Mouse (Mus musculus) forebrain, embryonic 11.5 days (tissue): Measurements from ENCODE around the gene Wbp4. TPM values are rescaled to one million over a fixed set of nuclear protein-coding genes. Genes with fewer than 3 reads are reported as not detected.
"Not testable (repeated sequence)": the region's sequence is repeated elsewhere in the genome, so short reads cannot be mapped to it uniquely, and the experiment has no call there.

Source experiments
- ATAC-seq: fragments of 200-750 bp; cut with Nextera tagmentation; replicated peaks from 2 replicates; pipeline ENCODE4 v1.8.0; 2017; ENCODE audit warnings: moderate TSS enrichment; ENCODE audit not compliant: low FRiP score
- DNase-seq: peaks from one replicate; pipeline ENCODE4 v3.0.0-alpha.2; 2017; ENCODE audit warnings: low spot score
- H3K27ac ChIP-seq: fragments of 300-500 bp; sonication (generic); 2 replicates; pipeline ENCODE4 v1.5.1; 2014; ENCODE audit warnings: low read depth, low read length
- H3K27me3 ChIP-seq: fragments of 300-500 bp; sonication (generic); 2 replicates; pipeline ENCODE4 v1.6.1; 2014; ENCODE audit warnings: mild to moderate bottlenecking, low read length, mixed read lengths; ENCODE audit not compliant: control insufficient read depth, insufficient read depth
- H3K36me3 ChIP-seq: fragments of 300-500 bp; sonication (generic); 2 replicates; pipeline ENCODE4 v1.6.1; 2014; ENCODE audit warnings: mild to moderate bottlenecking, low read length, moderate library complexity, mixed read lengths; ENCODE audit not compliant: control insufficient read depth, insufficient read depth
- H3K4me1 ChIP-seq: fragments of 300-500 bp; sonication (generic); replicated peaks from 2 replicates; pipeline ENCODE4 v1.6.1; 2014; ENCODE audit warnings: low read length, mixed read lengths; ENCODE audit not compliant: control insufficient read depth, insufficient read depth
- H3K4me2 ChIP-seq: fragments of 300-500 bp; sonication (generic); 2 replicates; pipeline ENCODE4 v1.6.1; 2014; ENCODE audit warnings: low read depth, mild to moderate bottlenecking, low read length, moderate library complexity, mixed read lengths; ENCODE audit not compliant: severe bottlenecking
- H3K4me3 ChIP-seq: fragments of 300-500 bp; sonication (generic); 2 replicates; pipeline ENCODE4 v1.5.1; 2014; ENCODE audit warnings: low read depth, low read length
- H3K9ac ChIP-seq: fragments of 300-500 bp; sonication (generic); 2 replicates; pipeline ENCODE4 v1.6.1; 2014; ENCODE audit warnings: low read length
- H3K9me3 ChIP-seq: fragments of 300-500 bp; sonication (generic); 2 replicates; pipeline ENCODE4 v1.6.1; 2016; ENCODE audit warnings: low read length, mixed read lengths; ENCODE audit not compliant: control insufficient read depth
- WGBS: fragments of 180-500 bp; shearing (Covaris S2); extraction: QIAGEN DNeasy Blood & Tissue Kit; methylation state at CpG from one replicate; pipeline ENCODE4 v1.1.7; 2014; 5-methylcytosine and 5-hydroxymethylcytosine counted together
- polyA plus RNA-seq: library from polyadenylated mRNA; unstranded; fragments of >200 nt; fragmentation: Nextera tagmentation; extraction: Ambion mirVana; gene quantifications from 2 replicates; pipeline ENCODE4 v1.2.1, GENCODE M21; 2014

The Wbp4 gene
- polyA plus RNA-seq, 1 experiment from 2014 or later: 58.4 TPM

GRCm38 (mm10) chr14:79460401-79460800, 20.9 kb downstream of the Wbp4 start:
- H3K4me3 ChIP-seq: no peak overlapping the region
- H3K27me3 ChIP-seq: no peaks in the 10 kb centered on the region
- no peak overlapping the region for H3K27ac ChIP-seq
- WGBS: 85% methylated on average over 1 of the region's 1 CpGs
- no peak overlapping the region for H3K4me2 ChIP-seq
- no peak overlapping the region for H3K9ac ChIP-seq
- DNase-seq (no peak), ATAC-seq (no peak)
- no peaks in the 10 kb centered on the region; the same call in 1 of the 2 replicates for H3K36me3 ChIP-seq
- H3K4me1 ChIP-seq: no peaks in the 10 kb centered on the region
- H3K9me3 ChIP-seq: no peaks in the 10 kb centered on the region

GRCm38 (mm10) chr14:79452591-79452934, 28.8 kb downstream of the Wbp4 start:
- H3K4me1 ChIP-seq, H3K9me3 ChIP-seq, H3K27me3 ChIP-seq, H3K27ac ChIP-seq, H3K4me2 ChIP-seq, H3K9ac ChIP-seq, DNase-seq, H3K36me3 ChIP-seq, H3K4me3 ChIP-seq: not testable (repeated sequence)
- peak; percentile 4; the same call in 1 of the 2 replicates for ATAC-seq
- WGBS: 95% methylated on average over 6 of the region's 10 CpGs

- Histone ChIP-seq H3K4me3 (peak within 1 kb of the TSS; percentile 33), H3K4me2 (peak within 1 kb of the TSS; percentile 59), H3K9ac (peak within 1 kb of the TSS; percentile 51)
- ATAC-seq: peak; percentile 90
- H3K4me1 ChIP-seq, H3K36me3 ChIP-seq, H3K27ac ChIP-seq, H3K27me3 ChIP-seq, H3K9me3 ChIP-seq: not testable (repeated sequence)
- WGBS: 13% methylated on average over 39 of the region's 89 CpGs
- peak; percentile 88 for DNase-seq
Observed at GRCm38 (mm10) chr14:79451681-79452590, 29.4 kb downstream of the Wbp4 start, which contains the start of gene Kbtbd6. TSS of gene Kbtbd6 (plus strand) at chr14:79451835.

- DNase-seq: peak; percentile 59
- H3K36me3 ChIP-seq: no peaks in the 10 kb centered on the region
- peak overlapping the region; percentile 52 for H3K4me2 ChIP-seq
- peak overlapping the region; percentile 79 for H3K27ac ChIP-seq
- no peaks in the 10 kb centered on the region for H3K27me3 ChIP-seq
- ATAC-seq: peak; percentile 83
- peak overlapping the region; percentile 13; the same call in 1 of the 2 replicates for H3K4me3 ChIP-seq
- H3K9ac ChIP-seq: peak overlapping the region; percentile 14
- peaks cover 3% of the 10 kb centered on the region; the same call in 1 of the 2 replicates for H3K4me1 ChIP-seq
- no peaks in the 10 kb centered on the region for H3K9me3 ChIP-seq
- WGBS: 17% methylated on average over 16 of the region's 16 CpGs
Observed at GRCm38 (mm10) chr14:79445055-79445620, 36.2 kb downstream of the Wbp4 start.

GRCm38 (mm10) chr14:79444601-79445000, 36.7 kb downstream of the Wbp4 start:
- H3K9me3 ChIP-seq: no peaks in the 10 kb centered on the region
- peak; percentile 53 for ATAC-seq
- DNase-seq: no peak
- H3K4me1 ChIP-seq: peaks cover 3% of the 10 kb centered on the region; the same call in 1 of the 2 replicates
- H3K4me2 ChIP-seq: peak overlapping the region; percentile 52
- 80% methylated on average over 9 of the region's 9 CpGs for WGBS
- no peaks in the 10 kb centered on the region for H3K36me3 ChIP-seq
- H3K27me3 ChIP-seq: no peaks in the 10 kb centered on the region
- H3K4me3 ChIP-seq: no peak overlapping the region
- H3K9ac ChIP-seq: no peak overlapping the region
- no peak overlapping the region for H3K27ac ChIP-seq

GRCm38 (mm10) chr14:79441441-79441840, 39.9 kb downstream of the Wbp4 start:
- Histone ChIP-seq H3K4me1 (peaks cover 3% of the 10 kb centered on the region; the same call in 1 of the 2 replicates), H3K4me2 (no peak overlapping the region), H3K36me3 (no peaks in the 10 kb centered on the region), H3K4me3 (no peak overlapping the region), H3K27me3 (no peaks in the 10 kb centered on the region), H3K27ac (no peak overlapping the region), H3K9me3 (no peaks in the 10 kb centered on the region), H3K9ac (no peak overlapping the region)
- DNase-seq (no peak), ATAC-seq (no peak)
- WGBS: 87% methylated on average over 5 of the region's 5 CpGs

GRCm38 (mm10) chr14:79440655-79441054, 40.7 kb downstream of the Wbp4 start:
- Histone ChIP-seq H3K27ac (no peak overlapping the region), H3K9ac (no peak overlapping the region), H3K36me3 (no peaks in the 10 kb centered on the region), H3K4me3 (no peak overlapping the region), H3K9me3 (no peaks in the 10 kb centered on the region), H3K4me1 (peaks cover 3% of the 10 kb centered on the region; the same call in 1 of the 2 replicates), H3K4me2 (no peak overlapping the region), H3K27me3 (no peaks in the 10 kb centered on the region)
- ATAC-seq: no peak
- no peak for DNase-seq
- 84% methylated on average over 2 of the region's 2 CpGs for WGBS

GRCm38 (mm10) chr14:79434068-79434467, 47.3 kb downstream of the Wbp4 start:
- no peaks in the 10 kb centered on the region for H3K4me1 ChIP-seq
- H3K4me3 ChIP-seq: no peak overlapping the region
- H3K9me3 ChIP-seq: no peaks in the 10 kb centered on the region
- H3K36me3 ChIP-seq: no peaks in the 10 kb centered on the region
- H3K4me2 ChIP-seq: no peak overlapping the region
- ATAC-seq (no peak), DNase-seq (no peak)
- WGBS: 76% methylated on average over 1 of the region's 1 CpGs
- H3K9ac ChIP-seq: no peak overlapping the region
- H3K27ac ChIP-seq: no peak overlapping the region
- H3K27me3 ChIP-seq: no peaks in the 10 kb centered on the region
